Mouse (Mus musculus): ENCODE data around the gene Map3k10. TPM values are rescaled to one million over a fixed set of nuclear protein-coding genes. Genes with fewer than 3 reads are reported as not detected.
"Not testable (repeated sequence)": the region's sequence is repeated elsewhere in the genome, so short reads cannot be mapped to it uniquely, and the experiment has no call there.

Gene Map3k10
- polyA plus RNA-seq, 1 experiment from 2014 or later = 9.0 TPM

GRCm38 (mm10) chr7:27647281-27648002 is 27.0 kb downstream of the Map3k10 start:
- no peak for DNase-seq (ENCODE audit: low spot score)
- ATAC-seq (ENCODE audit: insufficient read depth, low FRiP score, low TSS enrichment) = no peak
- no peaks in the 10 kb centered on the region for H3K4me1 ChIP-seq (ENCODE audit: control insufficient read depth, insufficient read depth, low read length)
- H3K9ac ChIP-seq (ENCODE audit: low read length) = no peak overlapping the region
- H3K27ac ChIP-seq (ENCODE audit: low read depth, low read length) = no peak overlapping the region
- no peak overlapping the region for H3K4me3 ChIP-seq (ENCODE audit: low read depth, low read length)
- WGBS = 86% methylated on average over 6 of the region's 6 CpGs
- H3K27me3 ChIP-seq (ENCODE audit: control insufficient read depth, insufficient read depth, low read length) = peaks cover 2% of the 10 kb centered on the region; the same call in 1 of the 2 replicates
- no peaks in the 10 kb centered on the region for H3K9me3 ChIP-seq (ENCODE audit: control insufficient read depth, low read length)
- no peaks in the 10 kb centered on the region for H3K36me3 ChIP-seq (ENCODE audit: control insufficient read depth, insufficient read depth, low read length)
- no peak overlapping the region for H3K4me2 ChIP-seq (ENCODE audit: low read depth)

- Histone ChIP-seq H3K4me3 (ENCODE audit: low read depth, low read length) (no peak overlapping the region), H3K27ac (ENCODE audit: low read depth, low read length) (no peak overlapping the region), H3K4me2 (ENCODE audit: low read depth) (no peak overlapping the region), H3K36me3 (ENCODE audit: control insufficient read depth, insufficient read depth, low read length) (no peaks in the 10 kb centered on the region), H3K9me3 (ENCODE audit: control insufficient read depth, low read length) (no peaks in the 10 kb centered on the region), H3K9ac (ENCODE audit: low read length) (no peak overlapping the region), H3K27me3 (ENCODE audit: control insufficient read depth, insufficient read depth, low read length) (no peaks in the 10 kb centered on the region), H3K4me1 (ENCODE audit: control insufficient read depth, insufficient read depth, low read length) (no peaks in the 10 kb centered on the region)
- WGBS = 83% methylated on average over 7 of the region's 7 CpGs
- no peak for ATAC-seq (ENCODE audit: insufficient read depth, low FRiP score, low TSS enrichment)
- no peak for DNase-seq (ENCODE audit: low spot score)
Measured at GRCm38 (mm10) chr7:27646516-27646915, 27.9 kb downstream of the Map3k10 start.

- no peak for ATAC-seq (ENCODE audit: insufficient read depth, low FRiP score, low TSS enrichment)
- H3K4me1 ChIP-seq (ENCODE audit: control insufficient read depth, insufficient read depth, low read length) = no peaks in the 10 kb centered on the region
Measured at GRCm38 (mm10) chr7:27644471-27644870, 29.9 kb downstream of the Map3k10 start.

GRCm38 (mm10) chr7:27635094-27635493 is 39.3 kb downstream of the Map3k10 start:
- not testable (repeated sequence) for H3K4me2 ChIP-seq (ENCODE audit: low read depth); H3K4me3 ChIP-seq (ENCODE audit: low read depth, low read length); ATAC-seq (ENCODE audit: insufficient read depth, low FRiP score, low TSS enrichment); H3K9ac ChIP-seq (ENCODE audit: low read length); DNase-seq (ENCODE audit: low spot score); H3K9me3 ChIP-seq (ENCODE audit: control insufficient read depth, low read length); H3K27me3 ChIP-seq (ENCODE audit: control insufficient read depth, insufficient read depth, low read length); H3K27ac ChIP-seq (ENCODE audit: low read depth, low read length); H3K4me1 ChIP-seq (ENCODE audit: control insufficient read depth, insufficient read depth, low read length)
- 93% methylated on average over 2 of the region's 2 CpGs for WGBS
- H3K36me3 ChIP-seq (ENCODE audit: control insufficient read depth, insufficient read depth, low read length) = peaks cover 18% of the 10 kb centered on the region

More at GRCm38 (mm10) chr7:27644471-27644870, 29.9 kb downstream of the Map3k10 start:
- H3K9ac ChIP-seq (ENCODE audit: low read length) = no peak overlapping the region
- 38% methylated on average over 1 of the region's 1 CpGs for WGBS
- no peak for DNase-seq (ENCODE audit: low spot score)
- H3K9me3 ChIP-seq (ENCODE audit: control insufficient read depth, low read length) = no peaks in the 10 kb centered on the region
- H3K4me3 ChIP-seq (ENCODE audit: low read depth, low read length) = no peak overlapping the region
- no peak overlapping the region for H3K27ac ChIP-seq (ENCODE audit: low read depth, low read length)
- no peak overlapping the region for H3K4me2 ChIP-seq (ENCODE audit: low read depth)
- no peaks in the 10 kb centered on the region for H3K27me3 ChIP-seq (ENCODE audit: control insufficient read depth, insufficient read depth, low read length)
- H3K36me3 ChIP-seq (ENCODE audit: control insufficient read depth, insufficient read depth, low read length) = no peaks in the 10 kb centered on the region

- Histone ChIP-seq H3K27ac (ENCODE audit: low read depth, low read length) (no peak overlapping the region), H3K27me3 (ENCODE audit: control insufficient read depth, insufficient read depth, low read length) (no peaks in the 10 kb centered on the region), H3K4me2 (ENCODE audit: low read depth) (no peak overlapping the region), H3K9me3 (ENCODE audit: control insufficient read depth, low read length) (no peaks in the 10 kb centered on the region), H3K4me3 (ENCODE audit: low read depth, low read length) (no peak overlapping the region), H3K4me1 (ENCODE audit: control insufficient read depth, insufficient read depth, low read length) (no peaks in the 10 kb centered on the region), H3K36me3 (ENCODE audit: control insufficient read depth, insufficient read depth, low read length) (peaks cover 18% of the 10 kb centered on the region), H3K9ac (ENCODE audit: low read length) (no peak overlapping the region)
- WGBS = 94% methylated on average over 6 of the region's 6 CpGs
- no peak for ATAC-seq (ENCODE audit: insufficient read depth, low FRiP score, low TSS enrichment)
- no peak for DNase-seq (ENCODE audit: low spot score)
Measured at GRCm38 (mm10) chr7:27634691-27635090, 39.7 kb downstream of the Map3k10 start.

GRCm38 (mm10) chr7:27633166-27633565 is 41.2 kb downstream of the Map3k10 start:
- WGBS = 92% methylated on average over 6 of the region's 6 CpGs
- H3K4me2 ChIP-seq (ENCODE audit: low read depth) = no peak overlapping the region
- H3K4me3 ChIP-seq (ENCODE audit: low read depth, low read length) = no peak overlapping the region
- no peak for ATAC-seq (ENCODE audit: insufficient read depth, low FRiP score, low TSS enrichment)
- H3K9me3 ChIP-seq (ENCODE audit: control insufficient read depth, low read length) = no peaks in the 10 kb centered on the region
- no peak for DNase-seq (ENCODE audit: low spot score)
- no peaks in the 10 kb centered on the region for H3K27me3 ChIP-seq (ENCODE audit: control insufficient read depth, insufficient read depth, low read length)
- H3K4me1 ChIP-seq (ENCODE audit: control insufficient read depth, insufficient read depth, low read length) = no peaks in the 10 kb centered on the region
- H3K9ac ChIP-seq (ENCODE audit: low read length) = no peak overlapping the region
- H3K27ac ChIP-seq (ENCODE audit: low read depth, low read length) = no peak overlapping the region
- H3K36me3 ChIP-seq (ENCODE audit: control insufficient read depth, insufficient read depth, low read length) = peaks cover 20% of the 10 kb centered on the region

GRCm38 (mm10) chr7:27631439-27631838 is 43.0 kb downstream of the Map3k10 start:
- ATAC-seq (ENCODE audit: insufficient read depth, low FRiP score, low TSS enrichment) (no peak), DNase-seq (ENCODE audit: low spot score) (no peak)
- Histone ChIP-seq H3K36me3 (ENCODE audit: control insufficient read depth, insufficient read depth, low read length) (peaks cover 20% of the 10 kb centered on the region), H3K4me1 (ENCODE audit: control insufficient read depth, insufficient read depth, low read length) (no peaks in the 10 kb centered on the region), H3K27ac (ENCODE audit: low read depth, low read length) (no peak overlapping the region), H3K27me3 (ENCODE audit: control insufficient read depth, insufficient read depth, low read length) (no peaks in the 10 kb centered on the region), H3K9me3 (ENCODE audit: control insufficient read depth, low read length) (no peaks in the 10 kb centered on the region), H3K4me3 (ENCODE audit: low read depth, low read length) (no peak overlapping the region), H3K9ac (ENCODE audit: low read length) (no peak overlapping the region), H3K4me2 (ENCODE audit: low read depth) (no peak overlapping the region)
- 97% methylated on average over 4 of the region's 4 CpGs for WGBS

GRCm38 (mm10) chr7:27628816-27629215 is 45.6 kb downstream of the Map3k10 start:
- not testable (repeated sequence) for H3K27ac ChIP-seq (ENCODE audit: low read depth, low read length); H3K27me3 ChIP-seq (ENCODE audit: control insufficient read depth, insufficient read depth, low read length); H3K4me3 ChIP-seq (ENCODE audit: low read depth, low read length); H3K4me2 ChIP-seq (ENCODE audit: low read depth); ATAC-seq (ENCODE audit: insufficient read depth, low FRiP score, low TSS enrichment); H3K9me3 ChIP-seq (ENCODE audit: control insufficient read depth, low read length); H3K9ac ChIP-seq (ENCODE audit: low read length); H3K4me1 ChIP-seq (ENCODE audit: control insufficient read depth, insufficient read depth, low read length); DNase-seq (ENCODE audit: low spot score)
- 97% methylated on average over 7 of the region's 7 CpGs for WGBS
- H3K36me3 ChIP-seq (ENCODE audit: control insufficient read depth, insufficient read depth, low read length) = peaks cover 14% of the 10 kb centered on the region

GRCm38 (mm10) chr7:27628190-27628589 is 46.2 kb downstream of the Map3k10 start:
- H3K36me3 ChIP-seq (ENCODE audit: control insufficient read depth, insufficient read depth, low read length) = peaks cover 14% of the 10 kb centered on the region
- no peak overlapping the region for H3K27ac ChIP-seq (ENCODE audit: low read depth, low read length)
- 97% methylated on average over 6 of the region's 6 CpGs for WGBS

More at GRCm38 (mm10) chr7:27628190-27628589, 46.2 kb downstream of the Map3k10 start:
- DNase-seq (ENCODE audit: low spot score) (no peak), ATAC-seq (ENCODE audit: insufficient read depth, low FRiP score, low TSS enrichment) (no peak)
- Histone ChIP-seq H3K27me3 (ENCODE audit: control insufficient read depth, insufficient read depth, low read length) (no peaks in the 10 kb centered on the region), H3K9me3 (ENCODE audit: control insufficient read depth, low read length) (no peaks in the 10 kb centered on the region), H3K4me3 (ENCODE audit: low read depth, low read length) (no peak overlapping the region), H3K4me1 (ENCODE audit: control insufficient read depth, insufficient read depth, low read length) (no peaks in the 10 kb centered on the region), H3K4me2 (ENCODE audit: low read depth) (no peak overlapping the region), H3K9ac (ENCODE audit: low read length) (no peak overlapping the region)
